Mouse (Mus musculus) splenic B cell, adult 2 months (primary cell): Measurements from ENCODE around the gene Tmem41b.

Experiments used
- DNase-seq: peaks from one replicate; pipeline ENCODE4 v3.0.0-alpha.2; 2011; ENCODE audit warnings: low read depth, low spot score
- H3K27me3 ChIP-seq: 2 replicates; pipeline ENCODE4 v1.6.1; 2012; ENCODE audit warnings: mild to moderate bottlenecking, low read length, moderate library complexity, mixed read lengths; ENCODE audit not compliant: control insufficient read depth, poor library complexity, insufficient read depth, severe bottlenecking
- H3K36me3 ChIP-seq: 2 replicates; pipeline ENCODE4 v1.6.1; 2012; ENCODE audit warnings: mild to moderate bottlenecking, low read length, moderate library complexity, mixed read lengths; ENCODE audit not compliant: control insufficient read depth, poor library complexity, insufficient read depth, severe bottlenecking

Tmem41b gene

DNA sequence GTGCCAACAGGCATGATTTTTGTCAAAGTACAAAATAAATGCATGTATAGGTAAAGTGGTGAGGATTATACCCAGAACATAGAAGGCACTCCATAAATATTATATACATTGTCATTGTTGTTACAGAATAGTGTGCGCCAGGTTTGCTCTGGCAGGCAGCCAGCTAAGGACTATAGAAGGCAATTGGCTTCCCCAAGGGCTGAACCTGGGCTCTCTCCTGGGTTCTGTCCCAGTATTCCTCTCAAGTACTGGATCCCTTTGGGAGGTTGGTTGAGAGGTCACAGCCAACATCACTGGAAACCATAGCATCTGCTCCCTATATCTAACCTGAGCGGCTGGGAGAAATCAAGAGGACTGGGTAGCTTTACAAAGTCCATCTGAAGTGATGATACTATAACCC is 25.2 kb downstream of the Tmem41b start:
- Histone ChIP-seq H3K36me3 (no peaks in the 10 kb centered on the region), H3K27me3 (no peaks in the 10 kb centered on the region)
- DNase-seq: no peak

DNA sequence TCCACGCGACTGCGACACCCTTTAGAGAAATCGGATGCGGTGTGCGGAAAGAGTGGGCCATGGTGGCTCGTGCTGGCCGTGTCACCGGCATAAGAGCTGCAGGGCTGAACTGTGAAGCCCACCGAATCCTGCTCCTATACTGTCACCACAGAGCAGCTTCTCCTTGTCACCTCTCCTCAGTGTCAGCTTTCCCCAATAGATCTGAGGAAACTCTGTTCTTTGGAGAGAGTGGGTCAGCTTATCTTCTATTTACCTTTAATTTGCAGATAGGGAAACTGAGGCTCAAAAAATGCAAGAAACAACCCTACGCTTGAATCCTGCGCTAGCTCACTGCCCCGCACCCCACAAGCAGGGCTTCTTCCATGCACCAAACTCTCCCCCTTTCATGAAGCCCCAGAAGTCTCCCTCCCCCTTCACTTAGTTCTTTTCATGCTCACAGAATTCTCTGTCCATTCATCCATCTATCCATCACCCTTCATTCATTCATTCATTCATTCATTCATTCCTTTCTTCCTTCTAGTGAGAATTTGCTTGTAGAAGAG is 26.0 kb downstream of the Tmem41b start:
- DNase-seq: no peak
- H3K27me3 ChIP-seq: no peaks in the 10 kb centered on the region
- no peaks in the 10 kb centered on the region for H3K36me3 ChIP-seq

DNA sequence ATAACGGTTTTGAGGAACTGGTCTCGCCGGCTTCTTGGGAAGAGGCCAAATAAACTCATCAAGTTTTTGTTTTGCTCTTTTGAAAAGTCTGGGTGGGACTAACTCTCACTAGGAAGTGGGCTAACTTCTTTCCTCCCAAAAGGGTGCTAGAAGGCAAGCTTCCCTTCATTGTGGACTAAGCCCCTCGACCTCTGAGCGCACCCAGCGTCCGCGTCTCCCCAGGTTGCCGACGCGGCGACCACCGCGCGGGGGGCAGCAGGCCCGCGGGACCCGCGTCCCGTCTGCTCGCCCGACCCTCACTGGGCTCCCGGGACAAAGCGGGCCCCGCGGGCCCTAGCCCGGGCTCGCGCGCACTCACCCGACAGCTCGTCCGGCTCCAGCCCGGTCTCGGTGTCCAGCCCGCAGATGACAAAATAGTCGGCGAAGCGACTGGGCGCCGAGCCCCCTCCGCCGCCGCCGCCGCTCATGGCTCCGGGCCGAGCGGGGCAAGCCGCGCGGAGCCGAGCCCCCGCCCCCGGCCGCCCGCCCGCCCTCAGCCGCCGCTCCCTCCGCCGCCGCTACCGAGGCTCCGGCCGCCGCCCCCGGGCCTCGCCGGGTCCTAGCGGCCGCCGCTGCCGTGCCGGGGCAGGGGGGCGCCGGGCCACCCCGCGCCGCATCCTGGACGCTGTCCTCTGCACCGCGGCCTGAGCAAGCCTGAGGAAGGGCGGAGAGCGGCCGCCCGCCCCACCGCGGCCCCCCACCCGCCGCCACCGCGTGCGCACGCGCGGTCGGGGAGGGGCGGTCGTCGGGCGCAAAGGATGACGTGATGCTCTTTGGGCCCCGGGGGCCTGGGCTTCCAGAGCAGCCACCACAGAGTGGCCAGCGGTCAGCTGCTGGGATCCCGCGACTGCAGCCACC is 26.8 kb downstream of the Tmem41b start, which contains the start of gene Dennd5a:
TSS of gene Dennd5a (minus strand) at position 755 of the 897 bp plus-strand sequence.
- Histone ChIP-seq H3K27me3 (no peaks in the 10 kb centered on the region), H3K36me3 (no peaks in the 10 kb centered on the region)
- peak; percentile 68 for DNase-seq

DNA sequence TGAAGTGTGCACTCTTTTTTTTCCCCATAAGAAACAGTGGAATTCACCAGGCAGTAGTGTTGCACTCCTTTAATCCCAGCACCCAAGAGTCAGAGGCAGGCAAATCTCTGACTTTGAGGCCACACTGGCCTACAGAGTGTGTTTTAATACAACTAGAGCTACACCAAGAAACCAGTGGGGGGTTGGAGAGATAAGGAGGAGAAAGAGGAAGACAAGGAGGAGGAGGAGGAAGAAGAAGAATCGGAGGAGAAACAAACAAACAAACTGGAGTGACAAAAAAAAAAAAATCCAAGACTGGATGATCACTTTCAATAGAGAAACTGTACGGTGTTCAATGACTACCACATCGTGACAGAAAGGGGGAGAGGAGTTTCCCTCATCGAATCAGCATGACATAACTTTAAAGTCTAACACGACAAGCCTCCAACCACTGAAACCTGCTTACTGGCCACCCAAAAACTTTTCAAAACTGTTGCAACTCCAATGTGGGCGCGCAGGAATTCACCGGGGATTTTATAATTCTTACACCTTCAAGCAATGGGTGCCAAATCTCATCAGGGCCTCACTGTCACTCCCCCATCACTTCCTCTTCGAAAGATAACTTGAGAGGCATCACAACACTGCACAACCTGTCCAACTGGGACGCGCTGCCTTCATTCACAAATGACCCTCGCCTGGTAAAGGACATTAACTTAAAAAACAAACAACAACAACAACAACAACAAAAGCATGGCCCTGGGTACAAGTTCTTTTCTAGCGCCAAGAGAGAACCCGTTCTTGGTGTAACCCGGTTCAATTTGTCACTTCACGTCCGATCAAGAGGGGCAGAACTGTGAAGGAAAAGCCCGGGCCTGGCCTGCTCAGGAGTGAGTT is 27.6 kb downstream of the Tmem41b start:
- H3K27me3 ChIP-seq: no peaks in the 10 kb centered on the region
- peak; percentile 59 for DNase-seq
- H3K36me3 ChIP-seq: no peaks in the 10 kb centered on the region

DNA sequence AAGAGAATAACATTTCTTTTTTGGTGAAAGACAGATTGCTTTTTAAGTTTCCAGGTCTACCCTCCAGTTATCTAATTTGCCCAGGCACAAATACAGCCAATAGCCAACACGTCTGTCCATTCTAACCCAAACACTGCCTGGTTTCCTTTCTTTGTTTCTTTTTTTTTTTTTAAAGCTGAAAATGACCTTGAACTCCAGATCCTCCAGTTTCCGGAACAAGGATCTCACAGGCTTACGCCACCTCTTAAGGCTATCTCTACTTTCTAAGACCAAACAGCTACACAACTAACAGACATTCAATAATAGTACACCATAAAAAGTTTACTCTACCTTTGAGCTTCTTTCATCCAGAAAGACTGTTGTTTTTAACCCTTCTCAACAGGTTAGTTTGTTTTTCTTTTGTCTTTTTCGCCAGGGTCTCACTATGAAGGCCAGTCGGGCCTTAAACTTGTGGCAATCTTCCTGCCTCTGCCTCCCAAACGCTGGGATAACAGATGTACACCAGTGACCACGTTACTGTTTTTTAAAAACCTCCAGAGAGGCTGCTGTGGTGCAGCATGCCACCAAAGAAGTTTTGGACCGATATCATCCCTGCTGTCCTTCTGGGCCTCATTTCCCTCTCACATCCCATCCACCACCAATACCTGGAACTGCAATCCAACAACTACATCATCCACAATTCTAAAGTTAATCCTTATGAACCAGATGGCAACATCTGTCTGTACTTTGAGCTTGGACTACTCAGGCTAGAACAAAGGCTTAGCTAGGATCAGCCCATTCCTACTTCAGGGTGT is 28.5 kb downstream of the Tmem41b start:
- no peak for DNase-seq
- no peaks in the 10 kb centered on the region for H3K27me3 ChIP-seq
- no peaks in the 10 kb centered on the region for H3K36me3 ChIP-seq

DNA sequence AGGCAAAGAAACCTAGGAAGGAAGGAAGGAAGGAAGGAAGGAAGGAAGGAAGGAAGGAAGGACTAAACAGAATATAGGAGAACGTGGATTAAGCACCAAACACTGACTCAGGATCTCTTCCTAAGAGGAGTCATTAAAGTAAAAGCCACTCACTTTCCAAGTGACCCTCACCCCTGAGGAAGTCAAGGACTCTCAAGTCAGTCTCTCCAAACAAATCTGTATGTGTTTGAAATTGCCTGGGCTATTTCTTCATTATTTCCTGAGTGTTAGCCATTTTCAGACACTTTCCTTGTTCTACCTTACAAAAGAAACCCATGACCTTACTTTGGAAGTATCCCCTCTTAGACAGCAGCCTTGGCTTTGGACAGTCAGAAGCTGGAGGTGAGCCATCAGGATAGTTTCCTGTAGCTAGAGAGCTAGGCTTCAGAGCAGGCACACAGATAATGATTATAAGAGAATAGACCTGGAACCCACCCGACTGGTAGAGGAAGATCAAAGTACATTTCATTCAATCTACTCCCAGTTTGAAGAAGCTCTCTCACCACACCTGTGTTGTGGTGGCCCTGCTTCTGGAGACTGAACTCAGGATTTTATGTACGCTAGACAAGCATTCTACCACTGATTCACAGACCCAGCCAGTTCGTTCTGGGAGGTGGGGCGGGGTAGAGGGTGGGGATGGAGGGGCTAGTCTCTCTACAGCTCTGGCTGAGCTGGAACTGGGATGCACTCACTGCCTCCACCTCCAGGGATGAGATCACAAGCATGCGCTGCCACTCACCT is 31.9 kb downstream of the Tmem41b start:
- no peaks in the 10 kb centered on the region for H3K27me3 ChIP-seq
- no peak for DNase-seq
- H3K36me3 ChIP-seq: no peaks in the 10 kb centered on the region

DNA sequence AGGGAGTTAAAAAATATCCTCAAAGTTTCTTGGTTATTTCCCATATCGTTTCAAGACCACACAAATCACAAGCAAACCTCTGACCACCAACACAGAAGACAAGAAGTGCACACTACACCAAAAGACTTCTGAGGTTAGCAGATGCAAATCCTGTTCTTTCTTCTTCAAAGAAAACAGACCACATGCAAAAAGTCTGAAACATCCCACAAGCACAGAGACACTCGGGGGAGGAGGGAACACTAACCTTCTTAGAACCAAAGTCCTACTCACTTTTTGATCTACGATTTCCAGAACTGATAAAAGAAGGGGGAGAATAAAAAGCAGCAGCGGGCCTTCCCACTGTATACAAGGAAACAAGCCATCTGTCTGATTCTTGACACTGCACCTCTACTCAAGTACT is 35.4 kb downstream of the Tmem41b start:
- Histone ChIP-seq H3K27me3 (no peaks in the 10 kb centered on the region), H3K36me3 (no peaks in the 10 kb centered on the region)
- peak; percentile 52 for DNase-seq

DNA sequence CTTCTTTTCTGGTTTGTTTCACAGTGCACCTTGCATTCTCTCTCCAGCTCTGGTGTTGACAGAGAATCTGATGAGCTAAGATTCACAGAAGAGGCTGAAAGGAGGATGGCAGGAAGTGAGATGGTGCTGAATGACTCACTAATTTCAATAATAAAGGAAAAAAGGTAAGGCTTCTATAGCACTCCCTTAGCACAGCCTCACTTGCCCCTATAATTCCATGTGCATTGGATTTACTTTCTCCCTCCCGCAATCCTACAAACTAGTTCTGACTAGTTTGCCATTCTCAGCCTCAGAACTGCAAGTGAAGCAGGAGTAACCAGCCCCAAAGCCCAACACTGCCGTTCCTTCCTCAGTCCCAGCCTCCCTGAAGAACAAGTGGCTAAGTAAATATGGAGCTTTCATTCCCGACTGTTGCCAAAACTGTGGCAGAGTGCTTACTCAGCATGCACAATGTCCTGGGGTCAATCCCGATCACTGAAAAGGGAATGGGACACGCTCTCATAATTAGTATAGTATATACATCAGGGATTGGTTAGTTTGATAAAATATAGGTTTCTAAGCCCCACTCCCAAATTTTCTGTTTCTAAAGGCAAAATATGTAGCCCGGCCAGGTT is 42.2 kb downstream of the Tmem41b start:
- DNase-seq: no peak

DNA sequence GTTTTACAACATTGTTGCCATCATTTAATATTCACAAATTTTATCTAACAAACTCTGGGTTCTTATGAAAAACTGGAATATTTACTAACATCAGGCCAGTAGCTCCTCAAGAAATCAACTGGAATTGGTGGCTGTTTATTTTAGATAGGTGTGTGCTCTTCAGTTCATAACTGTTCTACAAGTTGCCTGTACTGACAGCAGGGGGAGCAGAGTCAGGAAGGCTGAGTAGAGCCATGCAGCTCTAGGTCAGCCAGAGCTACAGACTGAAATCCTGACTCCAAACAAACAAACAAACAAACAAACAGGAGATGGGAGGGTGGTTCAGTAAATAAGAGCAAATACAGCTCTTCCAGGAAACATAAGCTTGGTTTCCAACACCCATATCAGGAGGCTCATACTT is 57.1 kb downstream of the Tmem41b start:
- Histone ChIP-seq H3K27me3 (no peaks in the 10 kb centered on the region; the same call in 1 of the 2 replicates), H3K36me3 (peaks cover 10% of the 10 kb centered on the region)
- DNase-seq: peak; percentile 28

More for the DNA sequence above, 42.2 kb downstream of the Tmem41b start:
- Histone ChIP-seq H3K36me3 (no peaks in the 10 kb centered on the region), H3K27me3 (no peaks in the 10 kb centered on the region)

DNA sequence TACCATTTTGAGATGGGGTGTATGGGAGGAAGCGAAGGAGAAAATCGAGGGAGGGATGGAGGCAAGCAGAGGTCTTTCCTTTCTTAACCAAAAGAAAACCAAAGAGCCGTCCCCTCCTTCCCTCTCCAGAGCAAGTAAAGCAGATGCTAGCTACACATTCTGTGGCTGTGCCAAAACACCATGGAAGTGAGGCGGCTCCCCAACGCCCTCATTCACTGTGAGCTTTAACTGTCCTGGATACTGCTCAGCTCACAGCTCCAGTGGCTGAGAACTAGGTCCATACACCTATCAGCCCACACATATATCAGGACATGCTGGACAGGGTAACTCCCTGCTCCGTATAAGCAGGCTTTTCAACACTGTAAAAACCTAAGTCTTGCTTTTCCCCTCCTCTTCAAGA is 58.4 kb downstream of the Tmem41b start:
- H3K36me3 ChIP-seq: peaks cover 6% of the 10 kb centered on the region
- no peaks in the 10 kb centered on the region; the same call in 1 of the 2 replicates for H3K27me3 ChIP-seq
- DNase-seq: no peak

DNA sequence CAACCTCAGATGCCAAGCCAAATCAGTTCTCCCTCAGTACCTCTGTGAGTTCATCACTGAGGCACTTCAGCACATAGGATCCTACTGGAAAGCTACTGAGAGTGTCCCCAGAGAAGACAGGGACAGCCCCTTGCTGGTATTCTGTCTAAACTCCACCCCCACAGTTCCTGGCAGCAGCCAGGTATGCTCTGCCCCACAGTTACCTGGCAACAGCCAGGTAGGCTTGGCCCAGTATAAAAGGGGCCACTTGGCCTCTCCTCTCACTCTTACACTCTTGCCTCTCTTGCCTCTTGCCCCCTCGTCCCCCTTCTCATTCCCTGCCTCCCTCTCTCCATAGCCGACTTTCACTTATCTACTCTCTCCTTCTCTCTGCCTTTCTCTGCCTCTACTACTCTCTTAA is 61.8 kb downstream of the Tmem41b start:
- no peak for DNase-seq
- Histone ChIP-seq H3K36me3 (peaks cover 7% of the 10 kb centered on the region; the same call in 1 of the 2 replicates), H3K27me3 (no peaks in the 10 kb centered on the region)

DNA sequence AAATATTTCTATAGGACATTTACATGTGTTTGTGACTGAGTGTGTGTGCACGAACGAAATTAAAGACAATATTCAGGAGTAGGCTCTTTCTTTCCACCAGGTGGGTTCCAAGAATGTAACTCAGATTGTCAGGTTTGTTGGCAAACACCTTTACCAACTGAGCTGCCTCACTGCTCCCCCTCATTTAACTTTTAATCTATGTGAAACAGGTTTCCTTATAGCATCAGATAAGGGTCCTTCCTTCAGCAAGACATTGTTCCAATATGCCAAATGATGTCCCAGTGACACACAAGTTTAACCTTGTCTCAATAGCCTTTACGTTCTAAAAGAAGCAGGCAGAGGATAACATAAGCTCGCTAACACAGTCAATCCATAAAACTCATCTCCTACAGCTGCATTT is 63.8 kb downstream of the Tmem41b start:
- no peaks in the 10 kb centered on the region for H3K27me3 ChIP-seq
- peaks cover 15% of the 10 kb centered on the region; the same call in 1 of the 2 replicates for H3K36me3 ChIP-seq
- no peak for DNase-seq
